Mouse (Mus musculus): ENCODE data around the gene Ptbp1.

DNA sequence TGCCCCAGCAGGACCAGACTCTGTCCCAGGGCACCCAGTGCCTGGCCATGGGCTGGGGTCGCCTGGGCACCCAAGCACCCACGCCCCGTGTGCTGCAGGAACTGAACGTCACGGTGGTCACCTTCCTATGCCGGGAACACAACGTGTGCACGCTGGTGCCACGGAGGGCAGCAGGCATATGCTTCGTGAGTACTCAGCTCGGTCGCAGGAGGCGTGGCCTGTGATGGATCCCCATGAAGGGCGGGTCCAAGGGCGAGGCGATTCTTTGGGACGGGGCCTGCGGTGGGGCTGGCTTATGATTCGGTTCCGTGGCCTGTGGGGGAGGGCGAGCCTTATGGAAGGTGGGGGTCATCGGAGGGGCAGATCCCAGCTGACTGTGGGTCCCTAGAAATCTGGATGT, 27.8 kb downstream of the Ptbp1 start:
- TF ChIP-seq CTCF (IDR thresholded peaks at IDR 0.05; ENCODE audit: insufficient read depth, low read depth, low read length): no peak
- no peak for TF ChIP-seq POLR2A (IDR thresholded peaks at IDR 0.05; ENCODE audit: insufficient read depth, low read depth, low read length)
